25 mouse cellular contexts compared by ENCODE assay signal in the genomic region with DNA sequence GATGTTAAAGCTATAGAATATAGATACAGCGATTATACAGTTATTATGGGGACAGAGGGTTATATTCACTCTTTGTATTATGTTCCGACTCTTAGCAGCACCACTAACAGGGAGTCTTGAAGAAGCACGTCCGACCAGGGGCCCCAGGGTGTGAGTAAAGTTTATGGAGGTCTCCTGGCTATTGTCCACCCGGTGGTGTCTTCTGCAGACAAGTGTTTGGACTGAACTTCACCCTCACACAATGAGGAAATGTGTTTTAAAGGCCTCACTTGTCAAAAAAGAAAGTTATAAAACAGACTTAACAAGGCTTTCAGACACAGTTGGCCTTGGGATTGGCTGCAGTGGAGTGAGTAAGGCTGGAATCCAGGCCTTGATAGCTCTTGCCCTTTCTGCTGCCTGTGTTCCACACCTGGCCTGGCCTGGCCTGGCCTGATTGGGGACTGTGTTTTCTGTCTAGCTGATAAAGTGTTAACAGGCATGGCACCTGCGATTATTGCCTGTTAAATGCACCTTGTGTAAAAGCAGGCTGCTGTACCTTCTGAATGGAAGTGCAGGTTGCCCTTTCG.
DNase-seq lines count a peak whose midpoint lies in the region; ATAC-seq and TF ChIP-seq lines count a peak whose summit lies in the region.
"Had no signal": no experiment of that assay in that cellular context is flagged by ENCODE, and none has a peak within 500 bp of the region (broad histone marks: within the 10 kb centered on the region; RNA-seq: fewer than 3 reads in every experiment).

No protein-coding gene starts in this region.

- no peak overlapping the region for H3K9ac ChIP-seq in intestine, postnatal 0 days (ENCODE audit: low read depth, low read length)
- H3K9ac ChIP-seq: embryonic facial prominence, embryonic 13.5 days; embryonic facial prominence, embryonic 15.5 days; forebrain, embryonic 12.5 days had no signal

- H3K27me3 ChIP-seq in intestine, postnatal 0 days (replicated peaks; ENCODE audit: control insufficient read depth, insufficient read depth, low read length): no peaks in the 10 kb centered on the region
- H3K27me3 ChIP-seq in hindbrain, embryonic 10.5 days (ENCODE audit: insufficient read depth, poor library complexity, severe bottlenecking): no peaks in the 10 kb centered on the region
- H3K27me3 ChIP-seq: CH12.LX; embryonic facial prominence, embryonic 13.5 days; embryonic facial prominence, embryonic 15.5 days; forebrain, embryonic 12.5 days; Patski had no signal

- H3K36me3 ChIP-seq in intestine, postnatal 0 days (ENCODE audit: control insufficient read depth, insufficient read depth): no peaks in the 10 kb centered on the region
- no peaks in the 10 kb centered on the region for H3K36me3 ChIP-seq in hindbrain, embryonic 10.5 days
- H3K36me3 ChIP-seq: embryonic facial prominence, embryonic 13.5 days; embryonic facial prominence, embryonic 15.5 days; forebrain, embryonic 10.5 days; forebrain, embryonic 12.5 days; G1E had no signal

- H3K9me3 ChIP-seq in intestine, postnatal 0 days (ENCODE audit: control insufficient read depth): no peaks in the 10 kb centered on the region
- H3K9me3 ChIP-seq in hindbrain, embryonic 10.5 days: no peaks in the 10 kb centered on the region
- H3K9me3 ChIP-seq: embryonic facial prominence, embryonic 13.5 days; embryonic facial prominence, embryonic 15.5 days; forebrain, embryonic 10.5 days; forebrain, embryonic 12.5 days had no signal

- H3K27ac ChIP-seq in intestine, postnatal 0 days (ENCODE audit: low read depth, low read length): no peak overlapping the region
- H3K27ac ChIP-seq in hindbrain, embryonic 10.5 days: no peak overlapping the region
- H3K27ac ChIP-seq: embryonic facial prominence, embryonic 13.5 days; embryonic facial prominence, embryonic 15.5 days; forebrain, embryonic 10.5 days; forebrain, embryonic 12.5 days had no signal

- TF ChIP-seq CTCF in intestine, postnatal 0 days (IDR thresholded peaks at IDR 0.05; ENCODE audit: low read depth): no peak

- no peak overlapping the region for H3K4me2 ChIP-seq in intestine, postnatal 0 days (replicated peaks; ENCODE audit: low read depth)
- H3K4me2 ChIP-seq: embryonic facial prominence, embryonic 13.5 days; embryonic facial prominence, embryonic 15.5 days; forebrain, embryonic 12.5 days had no signal

- peak; percentile 83 for ATAC-seq in intestine, postnatal 0 days
- ATAC-seq: activated CD4-positive, CD25-positive, alpha-beta regulatory T cell, adult 4 months; CD4-positive, CD25-positive, alpha-beta regulatory T cell, adult 4 months; forebrain, embryonic 14.5 days; forebrain, embryonic 16.5 days; Patski had no signal

- H3K4me3 ChIP-seq in intestine, postnatal 0 days (ENCODE audit: low read depth, low read length): no peak overlapping the region
- no peak overlapping the region for H3K4me3 ChIP-seq in hindbrain, embryonic 10.5 days
- H3K4me3 ChIP-seq: embryonic facial prominence, embryonic 13.5 days; embryonic facial prominence, embryonic 15.5 days; erythroblast, embryonic 14.5 days; forebrain, embryonic 10.5 days; forebrain, embryonic 12.5 days had no signal

- peak; percentile 27 for DNase-seq in adrenal gland, postnatal 14 days
- DNase-seq in adrenal gland, postnatal 4 days (ENCODE audit: low spot score in 2 of 2): no peak
- no peak for DNase-seq in urinary bladder, postnatal 4 days (ENCODE audit: low spot score in 2 of 2)
- DNase-seq in hindbrain, embryonic 10.5 days (ENCODE audit: low spot score): no peak
- DNase-seq: adrenal gland, adult 8-10 months; adrenal gland, postnatal 25 days; B cell, adult 2 months; cerebellum, adult 11-12 months; cerebellum, adult 2 months; cerebellum, adult 9-10 months; cerebellum, postnatal 10 days; cerebellum, postnatal 25 days had no signal

- H3K4me1 ChIP-seq in intestine, postnatal 0 days (replicated peaks; ENCODE audit: control insufficient read depth, insufficient read depth, low read length): no peaks in the 10 kb centered on the region; the same call in 1 of the 2 replicates
- 0 out of 2 replicates have a peak, but pooled peaks cover 3% of the 10 kb centered on the region for H3K4me1 ChIP-seq in hindbrain, embryonic 10.5 days (replicated peaks)
- H3K4me1 ChIP-seq: embryonic facial prominence, embryonic 15.5 days; forebrain, embryonic 10.5 days; forebrain, embryonic 12.5 days had no signal

- WGBS in intestine, postnatal 0 days: 45% methylated on average over 7 of the region's 7 CpGs
- WGBS in hindbrain, embryonic 10.5 days: 88% methylated on average over 7 of the region's 7 CpGs
